Mouse (Mus musculus) heart, embryonic 13.5 days (tissue): Measurements from ENCODE around the gene Armc12. TPM values are rescaled to one million over a fixed set of nuclear protein-coding genes. Genes with fewer than 3 reads are reported as not detected.

Experiments
- ATAC-seq: fragments of 200-750 bp; cut with Nextera tagmentation; 2 replicates; pipeline ENCODE4 v1.8.0; 2017; ENCODE audit warnings: moderate TSS enrichment; ENCODE audit not compliant: insufficient number of reproducible peaks, low FRiP score, low TSS enrichment; ENCODE audit errors: extremely low read depth
- H3K27ac ChIP-seq: fragments of 300-500 bp; sonication (generic); replicated peaks from 2 replicates; pipeline ENCODE4 v1.5.1; 2015; ENCODE audit warnings: moderate library complexity, mild to moderate bottlenecking, inconsistent platforms
- H3K27me3 ChIP-seq: fragments of 300-500 bp; sonication (generic); replicated peaks from 2 replicates; pipeline ENCODE4 v1.6.1; 2015; ENCODE audit warnings: mild to moderate bottlenecking, inconsistent platforms
- H3K36me3 ChIP-seq: fragments of 300-500 bp; sonication (generic); 2 replicates; pipeline ENCODE4 v1.6.1; 2015; ENCODE audit warnings: mild to moderate bottlenecking, inconsistent platforms
- H3K4me1 ChIP-seq: fragments of 300-500 bp; sonication (generic); 2 replicates; pipeline ENCODE4 v1.6.1; 2015; ENCODE audit warnings: inconsistent platforms
- H3K4me2 ChIP-seq: fragments of 300-500 bp; sonication (generic); 2 replicates; pipeline ENCODE4 v1.6.1; 2015; ENCODE audit warnings: inconsistent platforms, mild to moderate bottlenecking, moderate library complexity
- H3K4me3 ChIP-seq: fragments of 300-500 bp; sonication (generic); 2 replicates; pipeline ENCODE4 v1.5.1; 2015; ENCODE audit warnings: moderate library complexity, mild to moderate bottlenecking, inconsistent platforms
- H3K9ac ChIP-seq: fragments of 300-500 bp; sonication (generic); 2 replicates; pipeline ENCODE4 v1.6.1; 2015; ENCODE audit warnings: inconsistent platforms, mild to moderate bottlenecking, moderate library complexity
- H3K9me3 ChIP-seq: fragments of 300-500 bp; sonication (generic); 2 replicates; pipeline ENCODE4 v1.6.1; 2016; ENCODE audit warnings: inconsistent platforms
- WGBS: fragments of 180-500 bp; shearing (Covaris S2); methylation state at CpG from one replicate; pipeline ENCODE4 v1.1.7; 2015; ENCODE audit warnings: mixed read lengths; 5-methylcytosine and 5-hydroxymethylcytosine counted together
- polyA plus RNA-seq: library from polyadenylated mRNA; unstranded; fragments of >200 nt; fragmentation: Nextera tagmentation; extraction: Ambion mirVana; gene quantifications from 2 replicates; pipeline ENCODE4 v1.2.1, GENCODE M21; 2015

Gene Armc12
- polyA plus RNA-seq: not detected in 2 replicates

DNA sequence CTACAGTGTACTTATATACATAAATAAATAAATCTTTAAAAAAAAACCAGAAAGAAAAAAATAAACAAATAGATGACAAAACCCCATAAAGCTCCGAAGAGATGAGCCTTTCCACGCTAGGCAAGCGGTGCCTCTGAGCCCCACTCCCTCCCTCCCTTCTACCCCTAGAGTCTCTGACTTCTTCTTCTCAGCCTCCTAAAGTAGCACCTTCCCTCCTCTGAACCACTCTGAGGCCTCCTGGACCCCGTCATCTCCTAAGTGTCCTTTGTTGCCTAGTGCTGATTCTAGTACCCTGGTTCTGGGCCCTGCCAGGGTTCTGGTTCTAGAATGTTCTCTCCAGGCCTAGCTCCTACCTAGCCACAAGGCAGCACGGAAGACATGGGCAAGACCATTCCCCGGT, at the start of gene Armc12:
Gene Armc12 (plus strand): TSS at position 301 of the 400 bp plus-strand sequence.
- Histone ChIP-seq H3K4me3 (no peak within 1 kb of the TSS), H3K36me3 (no peaks in the 10 kb centered on the region), H3K27ac (no peak within 1 kb of the TSS), H3K9ac (no peak within 1 kb of the TSS), H3K9me3 (no peaks in the 10 kb centered on the region), H3K4me2 (no peak within 1 kb of the TSS), H3K4me1 (peaks cover 11% of the 10 kb centered on the region), H3K27me3 (peaks cover 36% of the 10 kb centered on the region)
- ATAC-seq: no peak
- 75% methylated on average over 6 of the region's 6 CpGs for WGBS

DNA sequence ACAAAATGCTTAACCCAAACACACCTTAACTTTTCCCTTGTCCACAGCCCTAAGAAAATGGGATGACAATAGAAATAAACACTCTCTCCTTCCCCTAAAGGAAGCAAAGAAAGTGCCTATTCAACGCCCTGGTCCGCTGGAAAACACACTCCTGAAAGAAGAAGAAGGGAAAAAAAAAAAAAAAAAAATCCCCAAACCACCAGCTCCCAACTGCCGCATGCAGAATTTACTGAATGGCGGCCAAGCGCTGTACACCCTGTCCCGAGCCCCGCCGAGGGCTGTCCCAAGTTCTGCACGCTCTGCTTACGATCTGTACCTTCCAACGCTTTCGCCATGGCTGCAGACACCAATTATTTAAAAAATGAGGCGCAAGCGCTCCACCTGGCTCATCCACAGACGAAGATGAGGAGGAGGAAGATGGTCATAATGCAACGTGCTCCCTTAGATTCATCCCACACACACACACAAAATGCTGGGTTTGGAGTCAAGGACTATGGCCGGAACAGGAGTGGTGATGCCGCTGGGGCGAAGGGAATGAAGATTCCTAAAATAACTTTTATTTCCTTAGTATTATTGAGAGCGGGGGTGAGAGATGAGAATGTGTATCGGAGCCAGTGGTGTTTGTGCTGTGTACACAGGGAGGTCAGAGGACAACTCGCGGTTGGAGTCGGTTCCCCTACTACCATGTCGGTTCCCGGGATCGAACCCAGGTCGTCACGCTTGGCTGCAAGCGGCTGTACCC, 45.7 kb upstream of the Armc12 start:
- no peak for ATAC-seq
- 0 out of 2 replicates have a peak, but pooled peaks cover 3% of the 10 kb centered on the region for H3K36me3 ChIP-seq
- H3K9me3 ChIP-seq: no peaks in the 10 kb centered on the region
- H3K27me3 ChIP-seq: no peaks in the 10 kb centered on the region
- peak overlapping the region; percentile 80 for H3K4me2 ChIP-seq
- 7% methylated on average over 30 of the region's 30 CpGs for WGBS
- peak overlapping the region; percentile 91 for H3K4me3 ChIP-seq
- peak overlapping the region; percentile 90 for H3K9ac ChIP-seq
- H3K27ac ChIP-seq: no peak overlapping the region
- peaks cover 14% of the 10 kb centered on the region for H3K4me1 ChIP-seq

DNA sequence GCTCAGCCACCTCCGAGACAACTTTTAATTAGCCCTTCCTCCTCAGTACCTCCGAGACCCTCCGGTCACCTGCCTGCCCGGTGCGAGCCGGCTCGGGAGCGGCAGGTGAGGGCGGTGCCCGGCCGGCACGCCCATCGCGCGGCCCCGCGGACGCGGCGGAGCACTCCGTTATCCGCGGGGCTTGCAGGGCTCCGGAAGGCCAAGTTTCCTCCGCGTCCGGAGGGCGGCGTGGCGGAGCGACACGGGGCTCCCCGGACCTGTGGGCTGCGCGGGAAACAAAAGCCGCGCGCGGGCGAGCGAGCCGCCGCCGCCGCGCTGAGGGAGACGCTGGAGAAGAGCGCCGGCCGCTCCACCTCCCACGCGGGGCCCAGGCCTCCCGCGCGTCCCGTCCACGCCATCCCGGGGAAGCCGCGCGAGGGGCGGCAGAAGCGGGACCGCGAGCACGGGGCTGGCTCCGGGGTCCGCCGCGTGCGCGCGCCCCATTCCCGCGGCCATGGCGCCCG, 45.1 kb upstream of the Armc12 start:
- Histone ChIP-seq H3K4me2 (peak overlapping the region; percentile 80), H3K9me3 (no peaks in the 10 kb centered on the region), H3K27me3 (no peaks in the 10 kb centered on the region), H3K36me3 (0 out of 2 replicates have a peak, but pooled peaks cover 3% of the 10 kb centered on the region), H3K9ac (peak overlapping the region; percentile 90), H3K4me3 (peak overlapping the region; percentile 91), H3K27ac (peak overlapping the region; percentile 80), H3K4me1 (peaks cover 14% of the 10 kb centered on the region)
- WGBS: 1% methylated on average over 43 of the region's 77 CpGs
- ATAC-seq: 0 out of 2 replicates have a peak, but pooled peaks have one; percentile 11

DNA sequence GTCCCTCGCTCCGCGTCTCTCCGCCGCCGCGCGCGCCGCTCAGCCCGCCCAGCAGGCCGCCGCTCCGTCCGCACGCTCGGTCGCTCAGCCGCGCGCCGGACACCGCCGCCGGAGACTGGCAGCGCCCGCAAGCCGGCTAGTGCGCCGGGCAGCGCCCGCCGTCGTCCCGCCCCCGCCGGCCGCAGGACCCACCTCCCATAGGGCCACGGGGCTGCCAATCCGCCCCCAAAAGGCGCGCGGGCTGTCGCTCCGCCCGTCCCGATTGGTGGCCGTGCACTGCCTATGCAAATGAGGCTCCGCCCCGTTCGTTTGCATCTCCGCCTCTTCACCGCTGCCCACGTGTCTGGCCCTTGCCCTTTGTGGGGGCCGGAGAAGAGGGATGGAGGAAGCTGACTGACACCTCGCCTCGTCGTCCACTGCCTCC, 44.6 kb upstream of the Armc12 start:
- Histone ChIP-seq H3K27me3 (no peaks in the 10 kb centered on the region), H3K4me1 (peaks cover 14% of the 10 kb centered on the region), H3K9ac (peak overlapping the region; percentile 90), H3K27ac (peak overlapping the region; percentile 80), H3K4me3 (peak overlapping the region; percentile 91), H3K9me3 (no peaks in the 10 kb centered on the region), H3K36me3 (no peaks in the 10 kb centered on the region), H3K4me2 (peak overlapping the region; percentile 80)
- ATAC-seq: peak; percentile 97
- WGBS: under 1% methylated on average over 49 of the region's 58 CpGs

DNA sequence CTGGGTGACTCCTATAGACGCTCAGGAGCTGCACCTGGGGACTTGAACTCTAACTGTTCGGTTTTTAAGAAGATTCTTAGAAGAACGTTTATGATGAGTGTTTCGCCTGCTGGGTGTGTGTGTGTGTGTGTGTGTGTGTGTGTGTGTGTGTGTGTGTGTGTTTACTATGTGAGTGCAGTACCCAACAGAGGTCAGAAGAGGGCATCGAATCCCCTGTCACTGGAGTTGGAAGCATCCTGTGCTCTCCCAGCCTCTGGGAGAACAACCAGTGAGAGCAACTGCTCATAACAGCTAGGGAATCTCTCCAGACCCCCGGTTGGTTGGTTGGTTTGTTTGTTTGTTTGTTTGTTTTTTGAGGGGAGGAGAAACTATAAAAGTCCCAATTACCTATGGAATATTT, 43.9 kb upstream of the Armc12 start:
- peak overlapping the region; percentile 91; the same call in 1 of the 2 replicates for H3K4me3 ChIP-seq
- no peaks in the 10 kb centered on the region for H3K27me3 ChIP-seq
- 73% methylated on average over 6 of the region's 6 CpGs for WGBS
- H3K27ac ChIP-seq: no peak overlapping the region
- no peak for ATAC-seq
- no peaks in the 10 kb centered on the region for H3K36me3 ChIP-seq
- H3K9me3 ChIP-seq: no peaks in the 10 kb centered on the region
- H3K4me2 ChIP-seq: peak overlapping the region; percentile 80
- no peak overlapping the region for H3K9ac ChIP-seq
- peaks cover 14% of the 10 kb centered on the region for H3K4me1 ChIP-seq

DNA sequence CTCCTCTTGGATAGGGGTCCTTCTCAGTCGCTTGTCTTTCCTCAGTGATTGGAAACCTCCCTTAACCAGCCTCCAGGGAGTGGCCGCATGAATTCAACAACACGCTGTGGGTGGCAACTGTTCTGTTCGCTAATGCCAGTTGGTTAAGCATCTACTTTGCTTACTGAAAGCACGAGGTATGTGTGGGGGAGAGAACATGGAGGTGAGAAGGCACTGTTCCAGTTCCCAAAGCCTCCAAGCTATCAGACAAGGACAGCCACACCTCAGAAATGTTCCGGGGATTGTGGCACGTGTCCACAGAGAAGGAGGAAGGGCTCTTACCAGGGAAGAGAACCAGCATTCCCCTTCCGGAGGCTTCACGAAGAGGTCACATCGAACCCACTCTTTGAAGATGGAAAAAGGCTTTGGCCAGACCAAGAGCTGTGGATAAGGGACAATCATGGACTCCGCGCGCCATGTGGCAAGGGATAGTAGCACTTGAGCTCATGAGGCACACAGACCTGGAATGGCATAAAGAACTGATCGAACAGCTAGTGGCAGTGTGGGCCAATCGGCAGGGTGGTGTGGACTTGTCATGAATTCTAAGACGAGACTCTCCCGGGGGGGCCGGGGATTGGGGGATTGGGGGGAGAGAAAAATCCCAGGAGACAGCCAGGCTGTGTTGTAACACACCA, 42.9 kb upstream of the Armc12 start:
- no peaks in the 10 kb centered on the region for H3K27me3 ChIP-seq
- no peak overlapping the region for H3K4me3 ChIP-seq
- H3K36me3 ChIP-seq: no peaks in the 10 kb centered on the region
- H3K27ac ChIP-seq: no peak overlapping the region
- H3K4me1 ChIP-seq: peaks cover 14% of the 10 kb centered on the region
- H3K9me3 ChIP-seq: no peaks in the 10 kb centered on the region
- 90% methylated on average over 18 of the region's 18 CpGs for WGBS
- H3K4me2 ChIP-seq: no peak overlapping the region
- ATAC-seq: no peak
- no peak overlapping the region for H3K9ac ChIP-seq

DNA sequence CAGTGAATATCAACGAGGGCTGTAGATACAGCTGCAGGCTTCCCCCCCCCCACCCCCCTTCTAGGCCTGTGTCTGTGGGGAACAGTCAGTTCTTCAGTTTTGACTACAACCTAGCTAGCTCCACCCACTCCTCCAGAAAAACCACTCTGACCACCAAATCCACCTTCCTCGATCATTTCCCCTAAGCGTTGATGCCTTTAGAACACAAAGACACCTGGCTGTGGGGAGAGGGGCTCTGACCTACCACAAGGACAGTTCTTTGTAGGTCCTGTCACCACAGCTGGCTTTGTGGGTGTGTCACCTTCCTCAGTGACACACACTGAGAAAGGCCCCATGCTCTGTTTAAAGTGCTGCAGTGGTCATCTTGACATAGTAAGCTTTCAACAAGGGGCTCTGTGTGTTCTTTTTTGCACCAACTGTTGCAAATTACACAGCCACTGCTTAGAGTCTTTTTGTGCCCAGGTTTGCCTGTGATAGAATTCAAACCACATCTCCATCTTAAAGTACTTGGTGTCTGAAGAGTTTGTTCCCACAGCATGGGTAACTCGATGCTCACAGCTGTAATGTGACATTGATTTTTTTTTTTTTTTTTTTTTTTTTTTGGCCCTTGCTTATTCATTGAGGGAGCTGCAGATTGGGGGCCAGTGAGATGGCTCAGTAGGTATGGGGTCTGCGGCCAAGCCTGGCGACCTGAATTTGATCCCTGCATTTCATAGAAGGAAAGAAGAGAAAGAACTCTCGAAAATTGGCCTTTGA, 42.2 kb upstream of the Armc12 start:
- no peaks in the 10 kb centered on the region for H3K27me3 ChIP-seq
- H3K4me2 ChIP-seq: no peak overlapping the region
- H3K4me1 ChIP-seq: peaks cover 14% of the 10 kb centered on the region
- 58% methylated on average over 7 of the region's 7 CpGs for WGBS
- H3K27ac ChIP-seq: no peak overlapping the region
- H3K9ac ChIP-seq: no peak overlapping the region
- no peaks in the 10 kb centered on the region for H3K9me3 ChIP-seq
- ATAC-seq: no peak
- no peaks in the 10 kb centered on the region for H3K36me3 ChIP-seq
- H3K4me3 ChIP-seq: no peak overlapping the region

DNA sequence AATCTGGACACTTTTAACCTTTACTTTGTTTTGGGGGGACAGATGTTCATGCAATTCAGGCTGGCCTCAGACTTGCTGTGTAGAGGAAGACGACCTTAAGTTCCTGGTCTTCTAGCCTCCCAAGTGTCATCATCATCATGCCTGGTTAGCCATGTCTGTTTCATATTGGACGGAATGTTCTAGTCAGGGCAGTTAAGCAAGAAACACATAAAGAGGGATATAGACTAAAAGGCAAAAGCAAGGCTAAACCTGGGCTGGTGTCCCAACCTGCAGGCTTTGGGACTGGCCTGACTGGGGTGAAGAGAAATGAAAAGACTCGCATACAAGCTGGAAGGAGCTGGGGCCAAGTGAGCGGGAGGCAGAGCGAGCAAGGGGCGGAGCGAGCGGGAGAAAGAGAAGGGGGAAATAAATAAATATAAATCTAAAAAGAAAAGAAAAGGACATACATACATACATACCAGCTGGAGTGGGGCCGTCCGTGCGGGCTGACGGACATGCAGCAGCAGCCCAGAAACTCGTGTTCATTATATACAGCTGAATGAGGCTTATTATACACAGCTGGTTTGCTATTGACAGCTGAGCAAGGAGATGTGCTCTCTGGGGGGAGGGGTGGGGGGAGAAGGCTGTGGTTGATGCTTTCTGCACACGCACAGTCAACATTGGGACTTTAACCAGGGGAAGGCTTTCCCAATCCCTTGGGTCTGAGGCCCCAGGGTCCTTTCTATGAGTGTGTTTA, 39.4 kb upstream of the Armc12 start:
- Histone ChIP-seq H3K36me3 (no peaks in the 10 kb centered on the region), H3K4me1 (peaks cover 3% of the 10 kb centered on the region; the same call in 1 of the 2 replicates), H3K4me2 (no peak overlapping the region), H3K27me3 (no peaks in the 10 kb centered on the region), H3K4me3 (no peak overlapping the region), H3K9ac (no peak overlapping the region), H3K27ac (no peak overlapping the region), H3K9me3 (no peaks in the 10 kb centered on the region)
- 81% methylated on average over 14 of the region's 14 CpGs for WGBS
- no peak for ATAC-seq

DNA sequence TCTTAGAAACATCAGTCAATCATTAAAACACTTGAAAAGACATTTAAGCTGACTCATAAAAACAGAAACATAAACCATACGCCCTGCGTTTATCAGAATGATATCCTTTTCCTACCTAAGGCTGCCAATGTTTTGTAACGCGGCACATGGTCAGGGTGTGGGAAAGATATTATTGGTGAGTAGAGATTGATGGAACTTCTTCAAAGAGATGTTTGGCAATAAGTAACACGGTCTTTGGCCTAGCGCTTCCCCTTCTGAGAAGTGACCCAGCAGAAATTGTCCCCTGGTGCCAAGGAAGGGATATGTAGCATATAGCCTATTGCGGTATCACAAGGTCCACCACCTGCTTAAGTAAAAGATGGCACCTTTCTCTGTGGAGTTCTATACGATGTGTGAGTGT, 34.8 kb upstream of the Armc12 start:
- H3K9ac ChIP-seq: no peak overlapping the region
- H3K4me1 ChIP-seq: no peaks in the 10 kb centered on the region
- no peak overlapping the region for H3K4me3 ChIP-seq
- no peak overlapping the region for H3K4me2 ChIP-seq
- no peak overlapping the region for H3K27ac ChIP-seq
- H3K27me3 ChIP-seq: no peaks in the 10 kb centered on the region
- no peak for ATAC-seq
- no peaks in the 10 kb centered on the region for H3K36me3 ChIP-seq
- 85% methylated on average over 8 of the region's 8 CpGs for WGBS
- H3K9me3 ChIP-seq: 0 out of 2 replicates have a peak, but pooled peaks cover 3% of the 10 kb centered on the region

DNA sequence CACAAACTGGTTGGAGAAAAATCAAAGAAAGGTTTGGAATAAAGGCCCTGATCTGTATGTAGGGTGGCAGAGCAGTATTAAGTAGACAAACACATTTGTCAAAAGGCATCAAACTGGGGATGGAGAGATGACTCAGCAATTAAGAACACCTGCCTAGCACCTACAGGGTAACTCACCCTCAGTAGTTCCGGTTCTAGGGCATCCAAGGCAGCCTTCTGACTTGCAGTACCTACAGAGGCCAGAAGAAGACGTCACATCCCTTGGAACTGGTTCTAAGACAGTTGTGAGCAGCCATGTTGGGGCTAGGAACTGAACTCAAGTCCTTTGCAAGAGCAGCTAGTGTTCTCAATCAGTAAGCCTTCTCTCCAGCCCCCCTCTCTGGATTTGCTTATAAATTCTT, 31.4 kb upstream of the Armc12 start:
- Histone ChIP-seq H3K27me3 (no peaks in the 10 kb centered on the region), H3K9me3 (0 out of 2 replicates have a peak, but pooled peaks cover 3% of the 10 kb centered on the region), H3K27ac (no peak overlapping the region), H3K4me1 (0 out of 2 replicates have a peak, but pooled peaks cover 3% of the 10 kb centered on the region), H3K9ac (no peak overlapping the region), H3K4me3 (no peak overlapping the region), H3K4me2 (no peak overlapping the region), H3K36me3 (no peaks in the 10 kb centered on the region)
- no peak for ATAC-seq
- WGBS: 73% methylated on average over 2 of the region's 2 CpGs
